Mouse (Mus musculus): ENCODE measurements around the gene Sash1.

Gene Sash1

GRCm38 (mm10) chr10:8847974-8848373, 37.9 kb downstream of the Sash1 start:
- DNase-seq, result no peak

- DNase-seq, result no peak
Measured at GRCm38 (mm10) chr10:8846258-8846657, 39.6 kb downstream of the Sash1 start.

DNA sequence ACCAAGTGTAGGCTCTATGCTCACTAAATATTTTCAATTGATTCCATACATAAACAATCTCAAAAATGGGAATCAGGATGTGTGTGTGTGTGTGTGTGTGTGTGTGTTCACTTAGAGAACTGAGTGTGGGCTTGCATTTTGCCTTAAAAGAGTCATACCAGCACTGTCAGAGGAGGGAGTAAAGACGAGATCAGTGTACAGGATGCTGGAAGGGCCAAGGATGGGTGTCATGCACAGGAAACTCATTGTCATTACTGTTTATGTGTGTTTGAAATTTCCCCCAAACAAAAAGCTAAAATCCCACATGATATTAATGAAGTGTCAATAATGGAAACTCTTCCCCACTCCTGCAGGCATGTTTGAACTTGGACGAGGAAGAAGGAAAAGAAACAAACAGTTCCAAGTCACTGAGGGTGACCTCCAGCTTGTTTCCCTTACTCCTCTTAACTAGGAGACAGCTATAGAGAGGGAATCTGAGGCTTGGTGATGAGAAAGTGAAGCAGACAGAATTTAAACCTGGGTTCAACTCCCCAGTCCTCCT, 40.6 kb downstream of the Sash1 start:
- DNase-seq, result peak; percentile 24

- DNase-seq, result no peak
Measured at GRCm38 (mm10) chr10:8839956-8840355, 45.9 kb downstream of the Sash1 start.

DNA sequence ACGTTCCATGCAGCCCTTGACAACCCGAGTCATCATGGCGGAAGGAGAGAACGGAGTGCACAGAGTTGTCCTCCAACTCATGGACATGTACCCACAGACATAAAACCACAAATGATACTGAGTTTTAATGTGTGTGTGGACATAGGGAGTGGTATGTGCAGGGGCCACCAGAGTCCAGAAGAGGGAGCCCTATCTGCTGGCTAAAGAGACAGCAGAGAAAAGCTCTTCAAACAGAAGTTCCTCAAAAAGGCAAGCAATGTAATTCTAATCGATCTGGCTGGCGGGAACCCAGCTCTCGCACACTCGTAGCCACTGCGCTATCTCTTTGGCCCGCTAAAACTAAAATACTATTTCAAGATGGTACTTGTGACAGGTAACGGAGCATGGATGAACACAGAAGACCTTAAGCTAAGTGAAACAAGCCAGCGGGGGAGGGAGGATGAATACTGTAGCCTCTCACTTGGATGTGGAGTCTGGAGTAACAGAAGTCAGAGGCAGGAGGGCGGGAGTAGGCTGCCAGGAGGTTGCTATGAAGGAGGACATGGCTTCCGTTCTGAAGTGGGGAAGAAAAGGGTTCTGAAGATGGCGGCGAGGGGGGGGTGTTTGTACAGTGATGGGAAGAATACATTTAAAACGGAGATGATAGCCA, 51.9 kb downstream of the Sash1 start:
- peak; percentile 48 for DNase-seq

DNA sequence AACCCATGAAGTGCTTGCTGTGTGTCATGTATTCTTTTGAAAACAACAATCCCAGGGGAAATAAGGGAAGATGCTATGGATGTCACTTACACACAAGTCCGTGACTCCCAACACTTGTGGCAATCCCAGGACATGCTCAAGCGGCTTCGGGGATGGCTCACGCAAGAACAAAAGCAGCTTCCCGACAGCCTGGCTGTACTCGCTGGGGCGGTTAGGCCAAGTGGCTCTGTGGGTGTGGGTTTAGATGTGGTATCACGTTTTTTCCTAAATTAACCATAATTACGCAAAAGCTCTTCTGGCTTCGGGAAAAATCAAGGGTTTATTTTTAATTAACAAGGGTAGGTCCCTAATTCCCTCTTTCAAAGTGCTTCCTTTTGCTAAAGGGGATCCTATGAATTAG, 59.6 kb downstream of the Sash1 start:
- no peak for DNase-seq

- no peak for DNase-seq
Measured at GRCm38 (mm10) chr10:8825874-8826273, 60.0 kb downstream of the Sash1 start.

DNA sequence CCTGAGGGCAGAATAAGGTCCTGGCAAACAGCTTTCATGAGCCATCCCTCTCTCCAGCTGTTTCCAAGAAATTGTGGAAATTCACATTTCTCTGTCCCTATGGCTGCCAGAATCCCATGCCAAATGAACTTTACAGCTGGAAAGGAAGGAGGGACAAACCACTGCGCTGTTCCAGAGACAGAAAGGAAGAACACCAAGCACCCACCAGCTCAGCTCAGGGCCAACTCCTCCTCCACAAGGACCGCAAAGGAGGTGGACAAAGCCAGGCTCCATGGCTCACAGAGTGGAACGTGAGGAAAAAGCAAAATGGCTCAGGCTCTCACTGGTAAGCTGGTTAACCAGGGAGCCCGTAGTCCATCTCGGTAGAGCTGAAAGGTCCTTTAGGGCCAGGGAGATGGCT, 67.8 kb downstream of the Sash1 start:
- DNase-seq, result no peak

- no peak for DNase-seq
Measured at GRCm38 (mm10) chr10:8813984-8814578, 71.8 kb downstream of the Sash1 start.

GRCm38 (mm10) chr10:8813259-8813658, 72.6 kb downstream of the Sash1 start:
- DNase-seq, result no peak

GRCm38 (mm10) chr10:8812807-8813206, 73.1 kb downstream of the Sash1 start:
- no peak for DNase-seq

DNA sequence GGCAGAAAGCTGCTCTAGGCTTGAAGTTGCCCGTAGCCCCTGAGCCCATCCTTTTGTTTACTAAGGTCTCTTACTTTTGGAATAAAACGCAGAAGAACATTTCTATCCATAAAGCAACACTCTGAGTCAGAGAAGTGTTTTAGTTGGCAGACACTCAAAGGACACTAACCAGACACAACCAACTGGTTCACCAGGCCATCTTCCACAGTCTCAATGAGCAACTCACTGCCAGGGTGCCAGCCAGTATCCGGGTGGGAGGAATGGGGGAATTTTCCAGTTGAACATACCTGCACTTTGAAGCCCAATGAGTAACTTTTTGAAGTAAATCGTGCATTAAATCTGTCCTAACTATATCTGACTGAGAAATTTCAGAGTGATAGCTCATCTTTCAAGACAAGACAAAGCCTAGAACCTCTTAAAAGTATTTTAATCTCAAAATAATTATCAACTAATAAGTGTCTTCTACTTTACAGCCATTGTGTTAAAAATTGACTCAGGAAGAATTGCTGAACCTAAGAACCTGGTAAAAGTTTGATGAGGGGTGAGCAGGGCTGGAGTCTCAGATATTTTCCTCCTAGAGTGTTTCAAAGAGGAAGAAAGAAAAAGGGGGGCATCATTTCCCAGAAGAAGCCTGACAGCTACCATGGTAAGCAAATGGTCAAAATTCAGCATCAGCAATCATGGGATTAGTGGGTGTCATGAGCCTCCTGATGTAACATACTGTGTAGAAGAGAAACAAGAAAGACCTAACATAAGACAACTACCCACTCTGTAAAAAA, 74.4 kb downstream of the Sash1 start:
- no peak for DNase-seq

DNA sequence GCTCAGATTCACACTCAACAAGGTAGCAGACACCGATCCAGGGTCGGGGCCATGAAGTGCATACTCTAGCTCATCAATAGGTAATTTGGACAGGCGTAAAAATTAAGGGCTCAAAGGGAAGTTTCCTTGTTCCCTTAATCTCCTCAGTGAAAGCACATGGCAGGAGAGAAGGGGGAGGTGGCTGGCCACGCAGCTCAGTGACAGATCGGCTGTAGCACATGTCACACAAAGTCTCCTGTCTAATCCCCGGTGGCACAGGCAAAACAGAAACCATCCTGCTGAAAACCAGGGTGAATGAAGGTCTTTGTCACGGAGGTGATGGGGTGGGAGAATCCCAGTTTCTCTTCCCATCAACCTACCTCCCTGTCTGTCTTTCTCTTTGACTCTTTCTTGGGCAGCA, 75.4 kb downstream of the Sash1 start:
- DNase-seq, result no peak

DNA sequence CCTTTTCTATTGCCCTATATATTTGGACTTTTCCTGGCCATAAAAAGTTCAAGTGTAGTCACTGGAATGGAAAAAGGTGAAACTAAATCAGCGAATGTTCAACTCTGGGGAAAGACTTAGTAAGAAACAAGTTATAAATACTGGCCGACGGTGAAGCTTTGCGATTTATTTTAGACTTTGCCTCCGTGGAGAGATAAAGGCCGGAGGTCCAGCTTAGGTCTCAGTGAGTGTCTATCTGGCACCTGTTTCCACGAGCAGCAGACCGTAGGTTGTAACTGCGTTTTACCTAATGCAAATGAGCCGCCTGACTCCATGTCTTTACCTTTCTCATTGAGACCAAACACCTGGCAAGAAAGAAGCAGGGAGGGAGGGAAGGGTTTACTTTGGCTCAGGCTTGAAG, 77.5 kb downstream of the Sash1 start:
- DNase-seq, result no peak

GRCm38 (mm10) chr10:8807581-8807980, 78.3 kb downstream of the Sash1 start:
- DNase-seq, result no peak

DNA sequence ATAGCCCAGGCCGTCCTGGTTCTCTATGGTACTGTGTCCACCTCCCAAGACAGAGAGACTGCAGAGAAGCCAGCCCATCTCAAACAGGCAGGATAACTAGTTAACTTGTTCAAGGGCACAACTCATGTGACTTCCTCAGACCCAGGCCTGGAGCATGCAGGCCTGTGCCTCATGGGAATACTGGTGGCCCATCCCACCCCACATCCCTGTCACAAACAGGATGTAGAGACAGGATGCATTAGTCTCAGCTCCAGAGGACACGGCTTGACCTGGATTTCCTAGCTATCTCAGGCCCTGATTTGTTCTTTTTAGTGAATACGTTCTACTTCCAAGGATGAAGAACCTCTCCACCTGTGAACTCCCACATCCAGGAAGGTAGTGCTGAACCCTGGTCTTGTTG, 80.5 kb downstream of the Sash1 start:
- peak; percentile 27 for DNase-seq

DNA sequence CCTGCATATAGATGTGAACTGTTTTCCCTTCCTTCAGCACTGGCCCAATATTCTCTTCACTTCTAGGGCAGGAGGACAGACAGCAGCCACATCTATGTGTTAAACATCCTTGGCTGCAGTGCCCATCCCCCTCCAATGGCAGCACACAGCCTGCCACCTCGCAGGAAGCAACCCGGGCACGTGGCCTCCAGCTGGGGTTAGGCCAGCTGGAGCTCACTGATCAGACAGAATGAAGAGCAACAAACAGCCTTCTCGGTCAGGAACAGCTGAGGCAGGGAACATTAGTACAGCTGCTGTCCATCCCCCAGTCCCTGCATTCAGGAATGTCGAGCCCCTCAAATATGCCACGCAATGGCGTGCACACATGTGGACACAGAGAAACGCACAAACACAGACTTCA, 81.6 kb downstream of the Sash1 start:
- peak; percentile 62 for DNase-seq

- no peak for DNase-seq
Measured at GRCm38 (mm10) chr10:8801719-8802347, 84.0 kb downstream of the Sash1 start.

GRCm38 (mm10) chr10:8801139-8801613, 84.7 kb downstream of the Sash1 start:
- DNase-seq, result no peak

DNA sequence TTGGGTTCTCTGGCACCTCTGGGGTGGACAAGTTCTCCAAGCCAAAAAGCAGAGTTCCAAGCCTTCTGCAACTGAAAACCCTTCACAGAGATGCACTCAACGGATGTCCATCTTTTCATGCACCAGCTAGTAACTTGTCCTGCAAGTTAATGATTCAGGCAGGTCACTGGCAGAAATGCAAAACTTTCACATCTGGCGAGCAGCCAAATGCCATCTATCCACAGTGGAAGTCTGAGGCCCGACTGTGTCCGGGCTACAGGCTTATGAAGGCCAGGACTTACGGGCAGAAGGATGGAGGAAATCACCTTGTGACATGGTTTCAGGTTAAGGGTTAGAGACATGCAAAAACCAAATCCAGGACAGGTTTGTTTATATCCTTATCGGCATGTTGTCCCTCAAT, 88.0 kb downstream of the Sash1 start:
- no peak for DNase-seq

GRCm38 (mm10) chr10:8795336-8795735, 90.5 kb downstream of the Sash1 start:
- peak; percentile 85 for DNase-seq

DNA sequence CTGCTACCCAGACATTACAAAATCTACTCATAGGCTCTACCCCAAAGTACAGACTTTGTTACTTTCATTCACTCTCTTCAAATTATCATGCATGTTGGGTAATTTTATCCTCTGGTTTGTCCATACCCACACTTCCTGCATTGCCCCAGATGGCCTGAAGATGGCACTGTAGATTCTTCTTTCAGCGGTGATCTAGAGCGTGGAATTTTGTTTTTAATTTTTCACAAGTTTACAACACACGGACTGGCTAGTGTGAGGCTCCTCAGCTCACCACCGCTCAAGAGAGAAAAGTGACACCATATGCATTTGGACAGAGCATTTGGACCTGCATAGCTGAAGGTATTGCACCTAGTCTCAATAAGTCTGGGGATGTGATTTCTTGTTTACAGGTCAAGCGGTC, 93.5 kb downstream of the Sash1 start:
- DNase-seq, result peak; percentile 76

GRCm38 (mm10) chr10:8789096-8789495, 96.8 kb downstream of the Sash1 start:
- DNase-seq, result no peak
